Mouse (Mus musculus) embryonic stem cell, embryonic (primary cell): Measurements from ENCODE around the gene Ccr4.

Source experiments
- CTCF ChIA-PET, 4 experiments: fragments of 300-600 bp in 2 of 4; fragments of 350-600 bp in 2 of 4; sonication (Branson Sonifier 250); formaldehyde crosslinking; loops; one replicate each; lab custom pipeline; 2022; ENCODE audit warnings: inconsistent platforms in 2 of 4; lab: Charles Lee
- POLR2A ChIA-PET, 4 experiments: fragments of 300-600 bp in 2 of 4; fragments of 350-600 bp in 2 of 4; sonication (Branson Sonifier 250); formaldehyde crosslinking; loops; one replicate each; lab custom pipeline; 2022; ENCODE audit warnings: antibody characterized with exemption in 4 of 4, inconsistent platforms in 1 of 4; lab: Charles Lee

The Ccr4 gene

DNA sequence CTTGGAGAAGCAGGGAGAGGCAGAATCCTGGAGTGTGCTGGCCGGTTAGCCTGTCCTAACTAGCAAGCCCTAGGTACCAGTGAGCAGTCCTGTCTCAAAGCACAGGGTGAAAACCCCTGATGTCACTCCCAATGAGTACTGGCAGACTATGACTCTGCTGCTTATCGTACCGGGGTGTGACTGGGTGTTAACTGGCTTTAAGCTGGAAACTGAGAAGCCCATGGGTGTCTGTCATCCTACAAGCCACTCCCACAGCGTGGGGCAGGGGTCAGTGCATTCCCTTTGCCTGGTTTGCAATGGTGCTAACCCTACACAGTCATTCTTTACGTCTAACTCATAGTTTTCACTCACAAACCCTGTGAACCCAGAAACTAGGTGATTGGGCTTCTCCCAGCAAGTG lies 36.5 kb downstream of the Ccr4 start:
- ChIA-PET POLR2A (interaction anchor here in 2 of 4 experiments (0.6 to 1.7 kb wide), 5 partner anchors 8 to 33 kb away, joined by 3 to 5 read pairs (median 4); no protein-coding TSS in a partner anchor), CTCF (interaction anchor here in 3 of 4 experiments (0.6 to 1.0 kb wide), 7 partner anchors 17 to 116 kb away, joined by 3 to 7 read pairs (median 3); no protein-coding TSS in a partner anchor)

DNA sequence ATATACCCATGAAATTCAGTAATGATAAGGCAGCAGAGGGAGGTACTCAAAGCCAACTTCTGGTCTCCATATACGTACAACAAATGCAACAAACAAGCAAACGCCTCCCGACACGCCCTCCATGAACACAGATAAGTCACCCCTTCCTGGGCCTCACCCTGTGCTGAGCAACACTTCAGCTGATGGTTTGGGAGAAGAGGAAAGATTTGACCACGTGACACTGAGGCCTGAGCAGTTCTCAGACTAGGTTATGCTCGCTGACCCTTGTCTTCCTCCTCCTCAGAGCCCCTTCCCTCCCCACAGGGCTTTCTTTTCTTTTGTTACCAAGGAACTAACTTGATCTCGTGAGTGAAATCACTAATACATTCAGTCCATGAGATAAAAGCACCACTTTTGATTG lies 37.8 kb downstream of the Ccr4 start:
- CTCF ChIA-PET: no interaction called here
- POLR2A ChIA-PET: no interaction called here

- ChIA-PET POLR2A (interaction anchor here in 1 of 4 experiments (1.0 to 1.3 kb wide), 6 partner anchors 8 to 245 kb away, joined by 3 to 4 read pairs (median 3); no protein-coding TSS in a partner anchor), CTCF (no interaction called here)
These were observed 39.3 kb downstream of the Ccr4 start for GRCm38 (mm10) chr9:114465442-114465841.

GRCm38 (mm10) chr9:114462569-114462968 lies 42.1 kb downstream of the Ccr4 start:
- ChIA-PET POLR2A (interaction anchor here in 2 of 4 experiments (0.7 to 1.6 kb wide), 4 partner anchors 13 to 47 kb away, joined by 3 read pairs; no protein-coding TSS in a partner anchor), CTCF (interaction anchor here in 3 of 4 experiments (0.5 to 0.6 kb wide), 5 partner anchors 29 to 118 kb away, joined by 3 to 10 read pairs (median 4); no protein-coding TSS in a partner anchor)

GRCm38 (mm10) chr9:114458436-114458835 lies 46.3 kb downstream of the Ccr4 start:
- ChIA-PET POLR2A (interaction anchor here in 3 of 4 experiments (0.6 to 1.4 kb wide), 5 partner anchors 11 to 24 kb away, joined by 3 to 11 read pairs (median 4); no protein-coding TSS in a partner anchor), CTCF (no interaction called here)

DNA sequence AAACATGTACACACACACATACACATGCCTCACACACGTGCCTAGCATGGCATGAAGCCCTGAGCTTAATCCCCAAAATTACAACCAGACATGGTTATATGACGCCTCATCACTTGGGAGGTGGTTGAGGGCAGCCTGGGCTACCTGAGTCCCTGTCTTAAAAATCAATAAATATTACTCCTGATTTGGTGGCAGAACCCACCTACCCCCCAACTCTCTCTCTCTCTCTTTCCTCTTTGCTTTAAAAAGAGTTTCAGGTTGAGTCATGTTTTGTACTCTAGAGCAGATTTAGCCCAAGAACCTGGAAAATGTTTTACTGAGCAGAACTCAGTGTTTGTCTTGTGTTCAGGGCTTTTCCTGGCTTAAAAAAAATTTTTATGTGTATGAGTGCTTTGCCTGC lies 49.3 kb downstream of the Ccr4 start:
- CTCF ChIA-PET: interaction anchor here in 2 of 4 experiments (0.6 to 1.4 kb wide), 3 partner anchors 18 to 54 kb away, joined by 3 to 4 read pairs (median 3); partner anchors contain the start of genes Glb1 (in 1 of the 2) and Tmppe (in 1 of the 2)

DNA sequence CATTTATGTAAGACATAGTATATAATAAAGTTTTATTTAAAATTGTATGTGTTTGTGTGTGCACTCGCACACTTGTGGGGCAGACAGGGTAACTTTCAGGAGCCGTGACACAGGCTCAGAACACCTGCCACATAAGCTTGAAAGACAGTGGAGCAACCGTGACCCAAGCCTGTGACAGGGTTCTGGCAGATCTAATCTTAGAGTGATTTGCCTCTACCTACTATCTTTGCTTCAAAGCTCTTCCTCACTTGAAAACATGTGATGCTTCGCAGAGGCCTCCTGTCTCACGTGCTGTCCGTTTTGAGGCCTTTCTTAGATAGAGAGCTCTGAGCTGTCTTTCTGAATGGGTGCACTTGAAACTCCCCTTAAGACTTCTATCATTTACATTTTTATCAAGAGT lies 52.3 kb downstream of the Ccr4 start:
- POLR2A ChIA-PET: interaction anchor here in 2 of 4 experiments (1.1 to 1.4 kb wide), 3 partner anchors 8 to 32 kb away, joined by 3 to 5 read pairs (median 3); no protein-coding TSS in a partner anchor
- CTCF ChIA-PET: no interaction called here

More for the DNA sequence above, 49.3 kb downstream of the Ccr4 start:
- POLR2A ChIA-PET: interaction anchor here in 1 of 4 experiments (0.8 to 2.0 kb wide), 7 partner anchors 12 to 128 kb away, joined by 3 to 6 read pairs (median 4); no protein-coding TSS in a partner anchor

DNA sequence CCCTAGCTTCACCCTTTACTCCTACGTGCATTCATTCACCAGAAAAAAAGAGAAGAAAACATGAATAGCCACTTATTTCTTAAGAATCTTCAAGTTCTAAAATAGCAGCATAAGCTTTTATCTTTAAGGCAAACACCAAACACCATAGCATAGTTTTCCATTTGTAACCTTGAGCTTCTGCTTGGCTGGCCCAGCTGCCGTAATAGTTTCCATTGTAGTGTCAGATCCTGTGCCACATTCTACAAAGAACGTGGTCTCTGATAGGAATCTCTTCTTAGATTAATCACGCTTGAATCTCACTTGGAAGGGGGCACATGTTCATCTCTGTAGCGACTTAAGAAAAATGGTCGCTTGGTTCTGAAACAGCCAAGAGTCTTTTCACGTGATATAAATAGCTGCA lies 53.1 kb downstream of the Ccr4 start:
- ChIA-PET CTCF (interaction anchor here in 1 of 4 experiments (0.6 kb wide), 1 partner anchor 22 kb away, joined by 4 read pairs; no protein-coding TSS in a partner anchor), POLR2A (interaction anchor here in 2 of 4 experiments (1.3 to 1.4 kb wide), 3 partner anchors 16 to 39 kb away, joined by 3 read pairs; no protein-coding TSS in a partner anchor)

- POLR2A ChIA-PET: interaction anchor here (0.6 to 1.5 kb wide), 15 partner anchors 8 to 412 kb away, joined by 3 to 9 read pairs (median 3); no protein-coding TSS in a partner anchor
- CTCF ChIA-PET: interaction anchor here in 1 of 4 experiments (0.6 to 1.0 kb wide), 2 partner anchors 11 to 135 kb away, joined by 3 read pairs; no protein-coding TSS in a partner anchor
These were observed 55.5 kb downstream of the Ccr4 start for GRCm38 (mm10) chr9:114449120-114449754.

- CTCF ChIA-PET: interaction anchor here in 1 of 4 experiments (0.6 to 1.0 kb wide), 2 partner anchors 10 to 136 kb away, joined by 3 read pairs; no protein-coding TSS in a partner anchor
- POLR2A ChIA-PET: interaction anchor here in 3 of 4 experiments (0.6 to 1.5 kb wide), 10 partner anchors 9 to 412 kb away, joined by 3 to 9 read pairs (median 4); no protein-coding TSS in a partner anchor
These were observed 56.0 kb downstream of the Ccr4 start for GRCm38 (mm10) chr9:114448700-114449099.

DNA sequence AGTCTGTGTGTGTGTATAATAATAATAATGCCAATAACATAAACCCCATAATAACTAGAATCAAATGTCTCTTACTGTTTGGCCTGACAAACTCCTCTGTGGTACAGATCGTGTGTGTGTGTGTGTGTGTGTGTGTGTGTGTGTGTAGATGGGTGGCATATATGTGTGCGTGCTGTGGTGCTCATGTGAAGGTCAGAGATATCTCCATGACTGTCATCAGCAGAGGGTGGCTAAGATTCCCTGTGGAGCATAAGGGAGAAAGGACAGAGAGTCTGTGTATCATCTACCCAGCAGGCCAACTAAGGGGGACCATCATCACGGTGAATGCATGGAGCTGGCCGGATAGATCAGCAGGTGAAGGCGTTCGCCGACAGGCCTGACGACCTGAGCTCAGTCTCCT lies 57.8 kb downstream of the Ccr4 start:
- POLR2A ChIA-PET: interaction anchor here in 2 of 4 experiments (0.6 to 3.5 kb wide), 6 partner anchors 11 to 759 kb away, joined by 3 to 13 read pairs (median 3); no protein-coding TSS in a partner anchor
- CTCF ChIA-PET: interaction anchor here in 1 of 4 experiments (1.4 kb wide), 1 partner anchor 10 kb away, joined by 4 read pairs; no protein-coding TSS in a partner anchor

GRCm38 (mm10) chr9:114443351-114443750 lies 61.4 kb downstream of the Ccr4 start:
- ChIA-PET POLR2A (interaction anchor here in 2 of 4 experiments (0.7 to 1.6 kb wide), 5 partner anchors 12 to 126 kb away, joined by 3 to 6 read pairs (median 4); no protein-coding TSS in a partner anchor), CTCF (no interaction called here)

DNA sequence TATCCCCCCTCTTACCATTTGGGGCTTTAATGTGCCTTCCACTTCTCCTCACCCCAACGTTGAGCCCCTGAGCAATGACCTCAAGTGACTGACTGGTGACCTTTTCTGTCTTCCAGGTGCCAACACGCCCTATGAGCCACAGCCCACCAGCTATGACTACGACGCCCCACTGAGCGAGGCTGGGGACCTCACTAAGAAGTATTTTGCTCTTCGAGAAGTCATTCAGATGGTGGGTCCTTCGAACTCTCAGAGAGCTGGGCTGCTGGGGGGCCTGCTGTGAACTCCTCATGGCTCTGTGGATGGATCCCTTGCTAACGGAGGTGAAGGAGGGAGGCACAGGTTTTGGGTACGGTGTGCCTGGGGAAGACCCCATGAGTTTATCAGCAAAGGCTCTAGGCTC lies 61.8 kb downstream of the Ccr4 start:
- POLR2A ChIA-PET: interaction anchor here in 1 of 4 experiments (0.7 to 1.6 kb wide), 3 partner anchors 12 to 127 kb away, joined by 3 to 4 read pairs (median 4); partner anchors contain the start of genes Glb1 and Tmppe
- CTCF ChIA-PET: no interaction called here

- ChIA-PET CTCF (no interaction called here), POLR2A (interaction anchor here in 3 of 4 experiments (0.7 to 1.6 kb wide), 7 partner anchors 13 to 471 kb away, joined by 3 to 7 read pairs (median 4); partner anchors contain the start of genes Glb1 (in 1 of the 3) and Tmppe (in 1 of the 3))
These were observed 62.5 kb downstream of the Ccr4 start for GRCm38 (mm10) chr9:114442225-114442624.

- ChIA-PET CTCF (interaction anchor here in 1 of 4 experiments (0.7 kb wide), 1 partner anchor 21 kb away, joined by 3 read pairs; no protein-coding TSS in a partner anchor), POLR2A (interaction anchor here in 2 of 4 experiments (0.8 to 1.6 kb wide), 3 partner anchors 10 to 21 kb away, joined by 3 to 4 read pairs (median 3); no protein-coding TSS in a partner anchor)
These were observed 64.2 kb downstream of the Ccr4 start for GRCm38 (mm10) chr9:114440548-114440947.
